Mouse (Mus musculus) bone marrow, adult 2 months (tissue): ENCODE results near the gene Grm1.

Experiments
- CTCF ChIP-seq: fragments of 200-500 bp; IDR thresholded peaks from 2 replicates; pipeline ENCODE4 v1.5.1; 2011; ENCODE audit warnings: low read length, control low read depth; ENCODE audit not compliant: control insufficient read depth, insufficient read depth
- POLR2A ChIP-seq: fragments of 200-500 bp; IDR thresholded peaks from 2 replicates; pipeline ENCODE4 v1.6.1; 2011; ENCODE audit warnings: low read depth, mild to moderate bottlenecking, control low read depth, low read length, borderline replicate concordance; ENCODE audit not compliant: control insufficient read depth

DNA sequence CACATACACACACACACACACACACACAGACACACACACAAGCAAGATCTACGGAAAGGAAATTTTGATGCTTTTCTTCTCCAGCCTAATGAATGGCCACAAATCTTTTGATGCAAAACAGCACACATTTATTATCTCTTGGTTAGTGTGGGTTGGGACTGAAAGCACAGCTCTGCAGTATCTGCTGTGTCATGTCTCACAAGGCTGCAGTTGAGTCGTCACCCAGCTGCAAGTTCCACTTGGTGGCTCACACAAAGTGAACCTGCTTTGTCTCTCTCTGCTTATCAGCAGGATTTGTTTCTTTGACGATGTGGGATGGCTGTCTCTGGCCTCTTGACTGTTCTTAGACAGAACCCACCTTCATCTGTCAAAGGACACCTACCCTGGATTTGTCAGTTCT, 68.5 kb downstream of the Grm1 start:
- TF ChIP-seq POLR2A (no peak), CTCF (no peak)
